ENCODE assay signal across 8 mouse cellular contexts in the genomic region with DNA sequence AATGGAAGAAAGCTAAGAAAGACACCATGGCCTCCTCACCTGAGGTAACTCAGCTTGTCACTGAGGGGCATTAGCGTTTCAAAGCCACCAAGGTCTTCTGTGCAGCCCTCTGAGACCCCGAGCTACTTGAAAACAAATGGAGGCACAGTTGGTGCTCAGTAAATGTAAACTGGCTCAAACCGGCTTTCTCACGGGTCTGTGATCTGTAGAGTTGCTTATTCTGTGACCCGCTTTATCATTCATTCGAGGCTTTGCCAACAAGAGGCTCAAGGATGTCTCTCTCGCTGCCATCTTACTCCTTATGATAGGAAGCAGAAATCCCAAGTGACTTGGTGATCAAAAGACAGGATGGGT. TPM values are rescaled to one million over a fixed set of nuclear protein-coding genes. Genes with fewer than 3 reads are reported as not detected.
DNase-seq lines count a peak whose midpoint lies in the region; ATAC-seq and TF ChIP-seq lines count a peak whose summit lies in the region.

No protein-coding gene starts in this region.

- no peak for ATAC-seq in kidney, embryonic 15.5 days (replicated peaks; ENCODE audit: low FRiP score)
- ATAC-seq in hindbrain, embryonic 14.5 days (ENCODE audit: low FRiP score): no peak
- no peak for ATAC-seq in midbrain, embryonic 14.5 days (ENCODE audit: low FRiP score, low TSS enrichment)

- no peaks in the 10 kb centered on the region for H3K36me3 ChIP-seq in kidney, embryonic 15.5 days
- H3K36me3 ChIP-seq in hindbrain, embryonic 14.5 days (replicated peaks; ENCODE audit: control insufficient read depth, insufficient read depth): no peaks in the 10 kb centered on the region
- no peaks in the 10 kb centered on the region for H3K36me3 ChIP-seq in midbrain, embryonic 14.5 days (ENCODE audit: control insufficient read depth, insufficient read depth, low read length)

- H3K4me2 ChIP-seq in kidney, embryonic 15.5 days: peak overlapping the region; percentile 96
- peak overlapping the region; percentile 86 for H3K4me2 ChIP-seq in hindbrain, embryonic 14.5 days (replicated peaks)
- peak overlapping the region; percentile 98 for H3K4me2 ChIP-seq in midbrain, embryonic 14.5 days (ENCODE audit: low read length)

- 14% methylated on average over 7 of the region's 7 CpGs for WGBS in kidney, embryonic 15.5 days
- WGBS in hindbrain, embryonic 14.5 days: 5% methylated on average over 7 of the region's 7 CpGs
- 7% methylated on average over 7 of the region's 7 CpGs for WGBS in midbrain, embryonic 14.5 days

- H3K4me1 ChIP-seq in kidney, embryonic 15.5 days: peaks cover 70% of the 10 kb centered on the region
- H3K4me1 ChIP-seq in bone marrow macrophage, adult 2 months (ENCODE audit: control insufficient read depth, insufficient read depth, low read length): peaks cover 8% of the 10 kb centered on the region
- H3K4me1 ChIP-seq in hindbrain, embryonic 14.5 days (replicated peaks; ENCODE audit: control insufficient read depth, insufficient read depth, low read length): peaks cover 28% of the 10 kb centered on the region
- H3K4me1 ChIP-seq in midbrain, embryonic 14.5 days (ENCODE audit: control insufficient read depth, insufficient read depth, low read length): peaks cover 11% of the 10 kb centered on the region; the same call in 1 of the 2 replicates

- H3K9me3 ChIP-seq in kidney, embryonic 15.5 days (replicated peaks): no peaks in the 10 kb centered on the region
- no peaks in the 10 kb centered on the region for H3K9me3 ChIP-seq in hindbrain, embryonic 14.5 days (ENCODE audit: control insufficient read depth, low read length)
- H3K9me3 ChIP-seq in midbrain, embryonic 14.5 days (ENCODE audit: control insufficient read depth, low read length): no peaks in the 10 kb centered on the region

- peaks cover 66% of the 10 kb centered on the region for H3K27me3 ChIP-seq in kidney, embryonic 15.5 days
- H3K27me3 ChIP-seq in hindbrain, embryonic 14.5 days (ENCODE audit: control insufficient read depth, insufficient read depth, low read length): peaks cover 74% of the 10 kb centered on the region
- peaks cover 67% of the 10 kb centered on the region for H3K27me3 ChIP-seq in midbrain, embryonic 14.5 days (ENCODE audit: control insufficient read depth, insufficient read depth, low read length)

- H3K27ac ChIP-seq in kidney, embryonic 15.5 days: peak overlapping the region; percentile 96; the same call in 1 of the 2 replicates
- no peak overlapping the region for H3K27ac ChIP-seq in bone marrow macrophage, adult 2 months (ENCODE audit: insufficient read depth, low read depth, low read length)
- no peak overlapping the region for H3K27ac ChIP-seq in hindbrain, embryonic 14.5 days
- no peak overlapping the region for H3K27ac ChIP-seq in midbrain, embryonic 14.5 days (replicated peaks; ENCODE audit: low read depth, low read length)

- TF ChIP-seq CTCF in bone marrow macrophage, adult 2 months (IDR thresholded peaks at IDR 0.05; ENCODE audit: low read depth, low read length): no peak

- no peak for TF ChIP-seq POLR2A in bone marrow macrophage, adult 2 months (IDR thresholded peaks at IDR 0.05; ENCODE audit: borderline replicate concordance, low read depth, low read length)

- H3K9ac ChIP-seq in kidney, embryonic 15.5 days: no peak overlapping the region
- no peak overlapping the region for H3K9ac ChIP-seq in hindbrain, embryonic 14.5 days
- no peak overlapping the region for H3K9ac ChIP-seq in midbrain, embryonic 14.5 days (replicated peaks; ENCODE audit: low read length)

- peak overlapping the region; percentile 62 for H3K4me3 ChIP-seq in kidney, embryonic 15.5 days (replicated peaks)
- peak overlapping the region; percentile 50 for H3K4me3 ChIP-seq in bone marrow macrophage, adult 2 months (ENCODE audit: insufficient read depth, low read length)
- H3K4me3 ChIP-seq in hindbrain, embryonic 14.5 days (replicated peaks; ENCODE audit: low read length): peak overlapping the region; percentile 48; the same call in 1 of the 2 replicates
- H3K4me3 ChIP-seq in midbrain, embryonic 14.5 days (replicated peaks; ENCODE audit: low read depth, low read length): peak overlapping the region; percentile 48; the same call in 1 of the 2 replicates

- DNase-seq in kidney, adult 11 months: no peak
- DNase-seq in hindbrain, embryonic 14.5 days (ENCODE audit: low spot score): no peak
- no peak for DNase-seq in midbrain, embryonic 14.5 days
- no peak for DNase-seq in natural killer cell, adult 2 months (ENCODE audit: low spot score in 2 of 2)
- DNase-seq in cerebellum, adult 9-10 months: no peak
- no peak for DNase-seq in urinary bladder, postnatal 10 days (ENCODE audit: low spot score)

RNA-seq across cellular contexts. Expression of gene Etv4, which starts 0.7 kb away (rescaled TPM):
- polyA plus RNA-seq in kidney, embryonic 15.5 days (2015; fragmentation: Nextera tagmentation; extraction: Ambion mirVana): 59.3 and 60.2 TPM in 2 replicates
- polyA plus RNA-seq in bone marrow macrophage, adult 2 months (2012; ENCODE audit: insufficient read depth, insufficient read length, missing spikeins): 1.1 TPM in 1 of 2 replicates, not detected in the other
- 12.2 and 12.6 TPM in 2 replicates for polyA plus RNA-seq in hindbrain, embryonic 14.5 days (2014; fragmentation: Nextera tagmentation; extraction: Ambion mirVana)
- polyA plus RNA-seq in midbrain, embryonic 14.5 days (2014; fragmentation: Nextera tagmentation; extraction: Ambion mirVana): 4.0 and 6.9 TPM in 2 replicates

RNA-seq across cellular contexts. Expression of gene Dhx8, which starts 53.1 kb away (rescaled TPM):
- 32.3 and 36.1 TPM in 2 replicates for polyA plus RNA-seq in kidney, embryonic 15.5 days (2015; fragmentation: Nextera tagmentation; extraction: Ambion mirVana)
- polyA plus RNA-seq in bone marrow macrophage, adult 2 months (2012; ENCODE audit: insufficient read depth, insufficient read length, missing spikeins): 22.3 and 24.4 TPM in 2 replicates
- 29.3 and 30.5 TPM in 2 replicates for polyA plus RNA-seq in hindbrain, embryonic 14.5 days (2014; fragmentation: Nextera tagmentation; extraction: Ambion mirVana)
- polyA plus RNA-seq in midbrain, embryonic 14.5 days (2014; fragmentation: Nextera tagmentation; extraction: Ambion mirVana): 29.2 and 35.4 TPM in 2 replicates
